Comparison of ENCODE assay signal across 8 mouse cellular contexts in genomic region chr4:43983181-43983580, GRCm38 (mm10). TPM values are rescaled to one million over a fixed set of nuclear protein-coding genes. Genes with fewer than 3 reads are reported as not detected.
DNase-seq lines count a peak whose midpoint lies in the region; ATAC-seq and TF ChIP-seq lines count a peak whose summit lies in the region.

TSS of gene Ccin (plus strand) at chr4:43983483.

- no peak for ATAC-seq in forebrain, embryonic 12.5 days (ENCODE audit: low FRiP score)
- no peak for ATAC-seq in limb, embryonic 12.5 days (ENCODE audit: insufficient number of reproducible peaks, insufficient read depth, low FRiP score, low TSS enrichment, low read depth)

- peak within 1 kb of the TSS; percentile 39 for H3K4me3 ChIP-seq in left cerebral cortex, adult 2 months
- peak within 1 kb of the TSS; percentile 34 for H3K4me3 ChIP-seq in forebrain, embryonic 12.5 days (replicated peaks)
- peak within 1 kb of the TSS; percentile 31 for H3K4me3 ChIP-seq in limb, embryonic 12.5 days (replicated peaks)
- H3K4me3 ChIP-seq in small intestine, adult 2 months (ENCODE audit: low read depth, low read length): peak within 1 kb of the TSS; percentile 44

- no peak within 1 kb of the TSS for H3K27ac ChIP-seq in left cerebral cortex, adult 2 months
- H3K27ac ChIP-seq in forebrain, embryonic 12.5 days: no peak within 1 kb of the TSS
- H3K27ac ChIP-seq in limb, embryonic 12.5 days: no peak within 1 kb of the TSS
- no peak within 1 kb of the TSS for H3K27ac ChIP-seq in small intestine, adult 2 months (ENCODE audit: insufficient read depth, low read depth, low read length)

- H3K27me3 ChIP-seq in forebrain, embryonic 12.5 days: peaks cover 28% of the 10 kb centered on the region
- no peaks in the 10 kb centered on the region for H3K27me3 ChIP-seq in limb, embryonic 12.5 days
- no peaks in the 10 kb centered on the region for H3K27me3 ChIP-seq in small intestine, adult 2 months (ENCODE audit: control insufficient read depth, insufficient read depth, low read length)

- 88% methylated on average over 11 of the region's 11 CpGs for WGBS in forebrain, embryonic 12.5 days
- 85% methylated on average over 11 of the region's 11 CpGs for WGBS in limb, embryonic 12.5 days
- 79% methylated on average over 11 of the region's 11 CpGs for WGBS in small intestine, adult 2 months

- H3K4me1 ChIP-seq in forebrain, embryonic 12.5 days: peaks cover 15% of the 10 kb centered on the region
- peaks cover 24% of the 10 kb centered on the region for H3K4me1 ChIP-seq in limb, embryonic 12.5 days (replicated peaks)
- H3K4me1 ChIP-seq in small intestine, adult 2 months (ENCODE audit: control insufficient read depth, insufficient read depth, insufficient read length, low read length): peaks cover 4% of the 10 kb centered on the region; the same call in 1 of the 2 replicates

- H3K9ac ChIP-seq in forebrain, embryonic 12.5 days: peak within 1 kb of the TSS; percentile 53; the same call in 1 of the 2 replicates
- H3K9ac ChIP-seq in limb, embryonic 12.5 days (replicated peaks): peak within 1 kb of the TSS; percentile 48

- H3K9me3 ChIP-seq in forebrain, embryonic 12.5 days: no peaks in the 10 kb centered on the region
- no peaks in the 10 kb centered on the region for H3K9me3 ChIP-seq in limb, embryonic 12.5 days

- TF ChIP-seq CTCF in left cerebral cortex, adult 2 months (IDR thresholded peaks at IDR 0.05): no peak
- TF ChIP-seq CTCF in small intestine, adult 2 months (IDR thresholded peaks at IDR 0.05; ENCODE audit: extremely low read depth, insufficient read length, insufficient replicate concordance, low read depth, low read length): no peak

- no peaks in the 10 kb centered on the region for H3K36me3 ChIP-seq in forebrain, embryonic 12.5 days (replicated peaks)
- H3K36me3 ChIP-seq in limb, embryonic 12.5 days: no peaks in the 10 kb centered on the region
- H3K36me3 ChIP-seq in small intestine, adult 2 months (ENCODE audit: control insufficient read depth, insufficient read depth, low read length): no peaks in the 10 kb centered on the region

- peak within 1 kb of the TSS; percentile 59 for H3K4me2 ChIP-seq in forebrain, embryonic 12.5 days
- peak within 1 kb of the TSS; percentile 59 for H3K4me2 ChIP-seq in limb, embryonic 12.5 days

- intact Hi-C loops in left cerebral cortex, adult 2 months (cut with DNase I): loop anchor here (10.0 kb wide), 1 partner anchor 238 kb away; no protein-coding TSS in a partner anchor
- intact Hi-C loops in left cerebral cortex, postnatal 4 days (cut with DNase I): loop anchor here (2.0 to 5.0 kb wide), 3 partner anchors 26 to 76 kb away; partner anchors contain the start of gene Glipr2

- DNase-seq in left cerebral cortex, adult 2 months (ENCODE audit: extremely low spot score in 1 of 2, low spot score in 2 of 2): no peak
- DNase-seq in left cerebral cortex, postnatal 4 days: no peak
- DNase-seq in frontal cortex, postnatal 36 days (ENCODE audit: low spot score in 2 of 2): no peak
- DNase-seq in left cerebral cortex, adult 8-10 months (ENCODE audit: low spot score in 2 of 2): no peak
- no peak for DNase-seq in urinary bladder, postnatal 25 days (ENCODE audit: low spot score)

- TF ChIP-seq POLR2A in small intestine, adult 2 months (IDR thresholded peaks at IDR 0.05; ENCODE audit: low read depth, low read length): no peak

RNA-seq across cellular contexts. Expression of gene Ccin, which starts in this region (rescaled TPM):
- total RNA-seq in left cerebral cortex, adult 2 months (2021): not detected
- total RNA-seq in left cerebral cortex, postnatal 4 days (2021): under 1 TPM in 1 of 2 experiments, not detected in 1; 0.26 TPM
- 0.09 TPM in 1 of 2 replicates, not detected in the other for polyA plus RNA-seq in forebrain, embryonic 12.5 days (2016; fragmentation: Nextera tagmentation; extraction: Ambion mirVana)
- not detected in 2 replicates for polyA plus RNA-seq in limb, embryonic 12.5 days (2016; fragmentation: Nextera tagmentation; extraction: Ambion mirVana)
- not detected in 2 replicates for polyA plus RNA-seq in small intestine, adult 2 months (2012; rRNA removed)
- total RNA-seq in left cerebral cortex, adult 8-10 months (2022): not detected
